Mouse (Mus musculus) bone marrow macrophage, adult 2 months (primary cell): ENCODE results near the gene Ezr. TPM values are rescaled to one million over a fixed set of nuclear protein-coding genes. Genes with fewer than 3 reads are reported as not detected.
A peak's percentile ranks its signal among the peaks of the same experiment; 100 is the strongest.

ENCODE experiments used
- H3K27ac ChIP-seq: 2 replicates; pipeline ENCODE4 v1.5.1; 2012; ENCODE audit warnings: low read depth, low read length; ENCODE audit not compliant: insufficient read depth
- H3K4me1 ChIP-seq: 2 replicates; pipeline ENCODE4 v1.6.1; 2012; ENCODE audit warnings: low read length; ENCODE audit not compliant: control insufficient read depth, insufficient read depth
- H3K4me3 ChIP-seq: 2 replicates; pipeline ENCODE4 v1.5.1; 2012; ENCODE audit warnings: mild to moderate bottlenecking, low read length, moderate library complexity; ENCODE audit not compliant: insufficient read depth
- CTCF ChIP-seq: IDR thresholded peaks from 2 replicates; pipeline ENCODE4 v1.5.1; 2012; ENCODE audit warnings: low read depth, mild to moderate bottlenecking, low read length, moderate library complexity
- POLR2A ChIP-seq: IDR thresholded peaks from 2 replicates; pipeline ENCODE4 v1.6.1; 2012; ENCODE audit warnings: mild to moderate bottlenecking, low read depth, low read length, borderline replicate concordance
- polyA plus RNA-seq: library from polyadenylated mRNA; stranded (reverse); fragments of >200 nt; gene quantifications from 2 replicates; pipeline ENCODE4 v1.2.4, GENCODE M21; 2012; ENCODE audit not compliant: missing spikeins, insufficient read depth, insufficient read length

The Ezr gene
- polyA plus RNA-seq, 1 experiment = 19.4 TPM

GRCm38 (mm10) chr17:6779632-6780031, 3.0 kb downstream of the Ezr start:
- Histone ChIP-seq H3K4me1 (peaks cover 20% of the 10 kb centered on the region), H3K4me3 (no peak overlapping the region), H3K27ac (no peak overlapping the region)
- no peak for TF ChIP-seq POLR2A
- TF ChIP-seq CTCF = no peak

GRCm38 (mm10) chr17:6778771-6779509, 3.6 kb downstream of the Ezr start:
- TF ChIP-seq POLR2A (no peak), CTCF (no peak)
- Histone ChIP-seq H3K4me1 (peaks cover 20% of the 10 kb centered on the region), H3K27ac (peak overlapping the region; percentile 87), H3K4me3 (peak overlapping the region; percentile 70)

- Histone ChIP-seq H3K27ac (peak overlapping the region; percentile 87), H3K4me3 (peak overlapping the region; percentile 70), H3K4me1 (peaks cover 20% of the 10 kb centered on the region)
- TF ChIP-seq CTCF (no peak), POLR2A (no peak)
Observed at GRCm38 (mm10) chr17:6778332-6778683, 4.3 kb downstream of the Ezr start.

- H3K4me3 ChIP-seq = no peak overlapping the region
- TF ChIP-seq POLR2A = no peak
- no peak for TF ChIP-seq CTCF
- no peak overlapping the region for H3K27ac ChIP-seq
- H3K4me1 ChIP-seq = peaks cover 20% of the 10 kb centered on the region
Observed at GRCm38 (mm10) chr17:6777629-6778331, 4.8 kb downstream of the Ezr start.

- Histone ChIP-seq H3K27ac (no peak overlapping the region), H3K4me1 (peaks cover 20% of the 10 kb centered on the region), H3K4me3 (no peak overlapping the region)
- TF ChIP-seq POLR2A = no peak
- no peak for TF ChIP-seq CTCF
Observed at GRCm38 (mm10) chr17:6777061-6777460, 5.5 kb downstream of the Ezr start.

GRCm38 (mm10) chr17:6776576-6776975, 6.0 kb downstream of the Ezr start:
- Histone ChIP-seq H3K27ac (no peak overlapping the region), H3K4me3 (no peak overlapping the region), H3K4me1 (peaks cover 20% of the 10 kb centered on the region)
- TF ChIP-seq POLR2A (no peak), CTCF (no peak)

- H3K27ac ChIP-seq = no peak overlapping the region
- TF ChIP-seq POLR2A (no peak), CTCF (no peak)
- H3K4me3 ChIP-seq = no peak overlapping the region
- peaks cover 18% of the 10 kb centered on the region for H3K4me1 ChIP-seq
Observed at GRCm38 (mm10) chr17:6776123-6776522, 6.5 kb downstream of the Ezr start.

- no peak overlapping the region for H3K4me3 ChIP-seq
- no peak overlapping the region for H3K27ac ChIP-seq
- TF ChIP-seq POLR2A (no peak), CTCF (no peak)
- peaks cover 17% of the 10 kb centered on the region for H3K4me1 ChIP-seq
Observed at GRCm38 (mm10) chr17:6775671-6776070, 6.9 kb downstream of the Ezr start.

- Histone ChIP-seq H3K27ac (no peak overlapping the region), H3K4me1 (peaks cover 16% of the 10 kb centered on the region), H3K4me3 (no peak overlapping the region)
- TF ChIP-seq CTCF = no peak
- no peak for TF ChIP-seq POLR2A
Observed at GRCm38 (mm10) chr17:6775221-6775620, 7.4 kb downstream of the Ezr start.

GRCm38 (mm10) chr17:6773249-6773966, 9.2 kb downstream of the Ezr start:
- Histone ChIP-seq H3K27ac (no peak overlapping the region), H3K4me3 (no peak overlapping the region), H3K4me1 (peaks cover 4% of the 10 kb centered on the region; the same call in 1 of the 2 replicates)
- TF ChIP-seq POLR2A (no peak), CTCF (no peak)
